Mouse (Mus musculus): ENCODE measurements around the gene Ttll7. TPM values are rescaled to one million over a fixed set of nuclear protein-coding genes. Genes with fewer than 3 reads are reported as not detected.

The Ttll7 gene
- polyA plus RNA-seq, 1 experiment from 2014 or later = 7.2 TPM

DNA sequence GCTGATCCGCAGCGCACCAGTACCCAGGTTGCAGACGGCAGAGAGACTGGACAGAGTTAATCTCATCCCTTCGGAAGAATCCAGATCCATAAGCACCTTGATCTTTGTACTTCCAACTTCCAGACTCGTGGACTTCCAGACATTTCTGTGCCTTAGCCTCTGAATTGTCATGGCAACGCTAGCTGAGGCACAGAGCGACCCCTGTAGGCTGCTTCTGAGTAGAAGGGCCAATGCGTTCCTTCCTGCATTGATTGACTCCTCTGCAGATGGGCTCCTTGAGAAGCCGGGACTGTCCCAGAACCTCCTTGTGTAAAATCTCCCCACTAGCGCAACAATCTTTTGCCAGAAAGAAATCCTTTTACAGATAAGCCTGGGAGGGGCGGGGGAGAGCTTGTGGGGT is 177.6 kb downstream of the Ttll7 start:
- Histone ChIP-seq H3K27me3 (ENCODE audit: control insufficient read depth, insufficient read depth, low read depth, low read length) (no peaks in the 10 kb centered on the region), H3K27ac (ENCODE audit: low read length) (no peak overlapping the region), H3K4me1 (ENCODE audit: control insufficient read depth, insufficient read depth, low read length) (no peaks in the 10 kb centered on the region), H3K4me2 (ENCODE audit: low read length) (no peak overlapping the region), H3K9me3 (replicated peaks; ENCODE audit: control insufficient read depth, low read length, poor library complexity, severe bottlenecking) (no peaks in the 10 kb centered on the region), H3K9ac (ENCODE audit: low read depth, low read length) (no peak overlapping the region), H3K36me3 (ENCODE audit: control insufficient read depth, insufficient read depth, low read length) (no peaks in the 10 kb centered on the region), H3K4me3 (ENCODE audit: low read depth, low read length) (no peak overlapping the region)
- WGBS = 70% methylated on average over 11 of the region's 11 CpGs
- no peak for ATAC-seq

DNA sequence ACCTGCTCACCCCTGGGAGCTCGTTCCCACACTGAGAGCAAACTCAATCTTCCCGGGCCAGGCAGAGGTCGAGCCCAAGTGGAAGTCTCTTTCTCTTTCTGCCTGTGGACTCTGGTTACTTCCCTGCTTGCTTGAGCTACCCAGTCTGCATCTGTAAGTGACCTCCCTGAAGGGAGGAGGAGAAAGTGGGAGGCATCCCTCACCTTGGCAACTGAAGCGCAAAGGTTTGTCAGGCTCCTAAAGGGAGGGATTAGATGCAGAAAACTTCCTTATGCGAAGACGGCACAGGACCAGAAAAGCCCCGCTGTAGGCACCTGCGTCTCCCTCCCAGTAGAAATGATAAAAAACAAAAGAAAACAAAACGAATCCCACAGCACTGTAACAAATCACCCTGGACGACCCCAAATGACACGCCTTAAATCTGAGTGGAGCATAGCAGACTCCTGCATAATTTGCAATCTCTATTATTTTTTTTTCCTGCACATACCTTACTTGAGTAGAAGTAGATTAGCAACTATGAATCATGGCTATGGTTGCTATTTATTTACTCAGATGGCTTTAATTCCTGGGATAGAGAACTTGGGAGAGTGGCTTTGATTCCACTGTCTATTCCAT is 178.2 kb downstream of the Ttll7 start:
- 41% methylated on average over 11 of the region's 11 CpGs for WGBS
- H3K4me3 ChIP-seq (ENCODE audit: low read depth, low read length) = no peak overlapping the region
- no peaks in the 10 kb centered on the region for H3K36me3 ChIP-seq (ENCODE audit: control insufficient read depth, insufficient read depth, low read length)
- ATAC-seq = no peak
- H3K9ac ChIP-seq (ENCODE audit: low read depth, low read length) = no peak overlapping the region
- no peak overlapping the region; the same call in 1 of the 2 replicates for H3K4me2 ChIP-seq (ENCODE audit: low read length)
- H3K27ac ChIP-seq (ENCODE audit: low read length) = no peak overlapping the region
- H3K9me3 ChIP-seq (replicated peaks; ENCODE audit: control insufficient read depth, low read length, poor library complexity, severe bottlenecking) = no peaks in the 10 kb centered on the region
- no peaks in the 10 kb centered on the region for H3K4me1 ChIP-seq (ENCODE audit: control insufficient read depth, insufficient read depth, low read length)
- H3K27me3 ChIP-seq (ENCODE audit: control insufficient read depth, insufficient read depth, low read depth, low read length) = no peaks in the 10 kb centered on the region

Other genes starting within 250 kb of the Ttll7 start
- not detected in 2 replicates for gene Dnase2b, start 236.8 kb upstream of the Ttll7 start, polyA plus RNA-seq (2015; fragmentation: Nextera tagmentation; extraction: Ambion mirVana)
- gene 4930503B20Rik, start 201.1 kb upstream of the Ttll7 start, polyA plus RNA-seq (2015; fragmentation: Nextera tagmentation; extraction: Ambion mirVana) = 0.09 TPM in 1 of 2 replicates, not detected in the other
- 0.41 and 0.59 TPM in 2 replicates for gene Samd13, start 166.8 kb upstream of the Ttll7 start, polyA plus RNA-seq (2015; fragmentation: Nextera tagmentation; extraction: Ambion mirVana)
- 218 and 228 TPM in 2 replicates for gene Prkacb, start 39.4 kb upstream of the Ttll7 start, polyA plus RNA-seq (2015; fragmentation: Nextera tagmentation; extraction: Ambion mirVana)